Mouse (Mus musculus): Measurements from ENCODE around the gene Mad2l1.
A peak's percentile ranks its signal among the peaks of the same experiment; 100 is the strongest.

Gene Mad2l1

DNA sequence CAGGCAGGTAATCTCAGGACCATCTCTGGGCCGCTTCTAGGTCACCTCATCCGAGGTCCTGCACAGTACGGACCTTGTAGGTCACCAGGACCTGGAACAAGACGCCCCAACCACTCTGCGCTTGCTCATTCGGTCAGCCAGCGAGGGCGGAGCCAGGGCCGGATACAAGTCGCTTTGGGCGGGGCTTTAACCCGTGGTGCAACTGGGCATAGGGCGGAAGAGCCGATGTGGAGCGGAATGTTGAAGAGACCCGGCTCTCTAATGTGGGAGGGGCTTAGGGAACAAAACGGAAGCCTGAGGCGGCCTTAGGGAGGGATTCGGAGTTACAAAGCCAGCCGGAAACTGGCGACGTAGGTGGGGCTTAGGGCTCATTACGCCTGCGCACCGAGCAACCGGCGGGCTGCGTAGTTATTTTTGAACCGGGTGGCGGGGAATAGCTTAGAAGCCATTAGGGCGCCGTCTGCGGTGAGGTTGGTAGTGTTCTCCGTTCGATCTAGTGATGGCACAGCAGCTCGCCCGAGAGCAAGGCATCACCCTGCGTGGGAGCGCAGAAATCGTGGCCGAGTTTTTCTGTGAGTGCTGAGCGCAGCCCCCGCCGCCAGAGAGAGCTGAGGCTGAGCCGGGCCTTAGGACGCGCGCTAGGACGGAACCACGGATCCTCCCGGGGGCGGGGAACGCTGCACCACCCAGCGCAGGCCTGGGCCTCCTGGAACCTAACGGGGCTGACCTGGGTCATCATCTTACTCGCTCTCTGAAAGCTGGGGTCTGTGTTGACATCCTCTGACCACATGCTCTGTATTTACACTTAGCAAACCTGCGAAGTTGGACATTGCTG is at the start of gene Mad2l1:
Mad2l1 (plus strand) TSS at position 363 of the 835 bp plus-strand sequence.
- peak; percentile 98 for DNase-seq (ENCODE audit: low read depth)

DNA sequence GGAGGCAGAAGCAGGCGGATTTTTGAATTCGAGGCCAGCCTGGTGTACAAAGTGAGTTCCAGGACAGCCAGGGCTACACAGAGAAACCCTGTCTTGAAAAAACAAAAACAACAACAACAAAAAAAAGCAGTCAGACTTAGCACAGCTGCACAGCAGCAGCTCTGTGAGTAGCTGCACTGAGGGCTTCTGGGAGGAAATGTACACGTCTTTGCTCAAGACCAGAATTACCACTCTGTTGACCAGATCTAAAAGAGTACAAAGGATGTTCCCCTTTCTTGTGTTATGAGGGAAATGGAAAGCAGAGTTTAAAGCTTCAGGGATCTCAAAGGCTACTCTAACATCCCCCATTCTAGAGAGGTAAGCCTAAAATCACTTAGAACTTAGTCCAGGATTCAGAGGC is 41.5 kb upstream of the Mad2l1 start:
- DNase-seq (ENCODE audit: low read depth) = peak; percentile 42

DNA sequence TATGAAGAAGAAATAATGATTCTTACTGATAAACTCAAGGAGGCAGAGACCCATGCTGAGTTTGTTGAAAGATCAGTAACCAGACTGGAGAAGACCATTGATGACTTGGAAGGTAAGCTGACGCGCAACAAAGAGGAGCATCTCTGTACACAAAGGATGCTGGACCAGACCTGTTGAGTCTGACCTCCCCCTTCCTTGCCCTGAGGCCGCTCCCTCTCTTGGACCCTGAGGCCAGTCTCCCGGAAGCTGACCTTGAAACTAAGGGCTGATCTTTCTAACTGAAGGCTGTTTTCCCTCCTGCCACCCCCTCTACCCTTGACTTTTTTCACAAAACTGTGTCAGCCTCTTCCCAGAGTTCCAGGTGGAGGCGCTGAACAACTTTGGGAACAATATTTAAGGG is 18.8 kb upstream of the Mad2l1 start:
- no peak for DNase-seq (ENCODE audit: low read depth)

DNA sequence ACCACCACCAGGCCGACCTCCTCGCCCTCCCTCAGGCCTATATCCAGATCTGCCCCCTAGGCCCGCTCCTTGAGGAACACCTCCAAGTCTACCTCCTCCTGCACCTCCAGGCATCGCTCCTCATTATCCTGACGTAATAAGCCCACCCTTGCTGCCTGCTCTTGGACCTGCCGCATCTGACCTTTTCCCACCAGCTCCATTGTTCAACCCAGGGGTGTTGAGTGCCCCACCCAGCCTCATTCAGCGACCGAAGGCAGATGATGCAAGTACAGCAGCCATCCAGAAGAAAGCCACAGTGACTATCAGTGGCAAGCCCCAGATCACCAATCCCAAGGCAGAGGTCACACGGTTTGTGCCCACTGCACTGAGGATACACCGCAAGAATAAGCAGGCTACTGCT is 6.8 kb upstream of the Mad2l1 start:
- DNase-seq (ENCODE audit: low read depth) = no peak

DNA sequence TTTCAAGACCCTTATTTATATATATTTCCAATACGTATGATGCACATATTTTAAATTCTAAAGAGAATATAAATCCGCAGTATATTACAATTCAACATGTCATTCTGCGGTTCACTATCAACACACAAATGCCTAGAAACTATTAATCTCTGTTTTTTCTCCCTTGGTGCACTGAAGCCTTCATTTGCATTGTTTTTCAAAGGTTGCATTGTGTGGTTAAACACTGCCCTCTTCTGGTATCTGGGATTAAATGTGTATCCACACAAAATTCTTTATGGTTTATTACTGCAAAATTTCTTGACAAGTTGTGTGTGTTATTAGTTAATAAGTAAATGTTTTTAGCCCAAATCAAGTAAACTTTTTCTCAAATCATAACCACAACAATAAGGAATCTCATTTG is 1.9 kb upstream of the Mad2l1 start:
- peak; percentile 81 for DNase-seq (ENCODE audit: low read depth)

DNA sequence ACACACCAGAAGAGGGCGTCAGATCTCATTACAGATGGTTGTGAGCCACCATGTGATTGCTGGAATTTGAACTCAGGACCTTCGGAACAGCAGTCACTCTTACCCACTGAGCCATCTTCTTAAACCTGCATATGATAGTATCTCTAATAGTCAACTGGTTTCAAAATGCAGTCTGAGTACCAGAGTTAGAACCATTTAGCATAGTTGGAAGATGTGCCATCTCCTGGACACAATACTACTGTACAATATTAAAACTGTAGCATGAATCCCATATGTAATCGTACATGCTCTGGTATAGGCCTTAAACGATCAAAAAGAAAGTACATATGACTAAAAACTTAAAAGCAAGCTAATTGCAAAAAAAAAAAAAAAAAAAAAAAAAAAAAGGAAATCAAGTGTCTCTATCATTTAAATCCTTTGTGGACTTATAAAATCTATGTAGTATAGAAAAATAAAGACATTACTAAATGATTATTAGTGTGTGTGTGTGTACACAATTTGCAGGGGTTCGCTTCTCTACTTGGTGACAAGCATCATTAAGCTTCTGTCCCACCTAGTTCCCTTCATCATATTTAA is 736 bp upstream of the Mad2l1 start:
- DNase-seq (ENCODE audit: low read depth) = no peak

- peak; percentile 43 for DNase-seq (ENCODE audit: low read depth)
Measured at GRCm38 (mm10) chr6:66535966-66536365, 776 bp downstream of the Mad2l1 start.

- no peak for DNase-seq (ENCODE audit: low read depth)
Measured at GRCm38 (mm10) chr6:66559996-66560395, 24.8 kb downstream of the Mad2l1 start, which contains the start of gene Vmn1r32. Gene Vmn1r32 (minus strand): TSS chr6:66560096.

DNA sequence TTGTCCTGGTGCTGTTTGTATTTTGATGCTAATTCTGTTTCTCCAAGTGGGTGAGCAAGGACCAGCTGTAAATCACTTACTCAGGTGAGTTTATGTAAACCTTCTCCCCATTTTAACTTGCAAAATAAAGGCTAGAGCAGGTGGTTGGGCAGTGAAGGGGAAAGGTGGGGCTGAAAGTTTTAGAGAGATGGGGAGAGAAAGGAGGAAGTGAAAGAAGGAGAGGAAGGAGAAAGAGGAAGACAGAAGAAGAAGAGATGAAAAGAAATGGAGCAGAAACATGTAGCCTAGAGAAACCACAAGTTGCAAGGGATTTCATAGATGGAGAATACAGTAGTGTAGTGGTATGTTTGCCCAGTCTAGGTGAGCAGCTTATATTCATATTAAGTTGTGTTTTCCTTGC is 60.6 kb downstream of the Mad2l1 start:
- DNase-seq (ENCODE audit: low read depth) = no peak

Measured in naive thymus-derived CD4-positive, alpha-beta T cell, adult 2 months (primary cell).